Mouse (Mus musculus) left cerebral cortex, postnatal 14 days (tissue): Measurements from ENCODE around the gene Ms4a18. TPM values are rescaled to one million over a fixed set of nuclear protein-coding genes. Genes with fewer than 3 reads are reported as not detected.

Experiments
- DNase-seq, 2 experiments: peaks; one replicate each; pipeline ENCODE4 v3.0.0; 2021 to 2022; ENCODE audit warnings: low spot score in 2 of 2, mixed read lengths in 1 of 2
- intact Hi-C: fragments of 180-260 bp; cut with DNase I; formaldehyde crosslinking; loops from one replicate; pipeline ENCODE4 v1.15.1; 2025
- total RNA-seq, 2 experiments: library from RNA; stranded (reverse); gene quantifications; 2 replicates each; pipeline ENCODE4 v1.2.3; 2021

The Ms4a18 gene
- total RNA-seq, 2 experiments from 2014 or later: not detected

GRCm38 (mm10) chr19:10949112-10949511 lies 68.7 kb downstream of the Ms4a18 start, which contains the start of gene Ccdc86:
Gene Ccdc86, minus strand, starts transcription at chr19:10949266.
- intact Hi-C loops: loop anchor here (5.0 kb wide), 1 partner anchor 42 kb away; no protein-coding TSS in a partner anchor
- DNase-seq: peak; percentile 98

GRCm38 (mm10) chr19:10948416-10948815 lies 69.4 kb downstream of the Ms4a18 start:
- intact Hi-C loops: loop anchor here (5.0 kb wide), 1 partner anchor 41 kb away; no protein-coding TSS in a partner anchor

GRCm38 (mm10) chr19:10947219-10947618 lies 70.6 kb downstream of the Ms4a18 start:
- DNase-seq: no peak
- intact Hi-C loops: loop anchor here (5.0 kb wide), 1 partner anchor 40 kb away; no protein-coding TSS in a partner anchor

More at GRCm38 (mm10) chr19:10948416-10948815, 69.4 kb downstream of the Ms4a18 start:
- DNase-seq: no peak

Other genes with a start within 250 kb of the Ms4a18 start
- gene Cd6, start 188.0 kb downstream of the Ms4a18 start, total RNA-seq: 1 to 10 TPM; 1.3 to 1.5 TPM
- gene Slc15a3, start 178.3 kb downstream of the Ms4a18 start, total RNA-seq: 1 to 10 TPM; 1.4 to 1.5 TPM
- 100 to 1,000 TPM; 344 to 360 TPM for gene Tmem132a, start 148.1 kb downstream of the Ms4a18 start, total RNA-seq
- 10 to 100 TPM; 41.0 to 48.8 TPM for gene Tmem109, start 136.0 kb downstream of the Ms4a18 start, total RNA-seq
- gene Prpf19, start 122.8 kb downstream of the Ms4a18 start, total RNA-seq: 100 to 1,000 TPM; 185 to 190 TPM
- not detected for gene Zp1, start 97.4 kb downstream of the Ms4a18 start, total RNA-seq
- gene Ptgdr2, start 80.9 kb downstream of the Ms4a18 start, total RNA-seq: under 1 TPM; 0.32 to 0.33 TPM
- 1 to 10 TPM; 8.5 to 8.9 TPM for gene Ccdc86, start 68.8 kb downstream of the Ms4a18 start, total RNA-seq
- not detected for gene Ms4a10, start 43.4 kb downstream of the Ms4a18 start, total RNA-seq
- gene Ms4a15, start 24.8 kb downstream of the Ms4a18 start, total RNA-seq: under 1 TPM in 1 of 2 experiments, not detected in 1; 0.80 TPM
- gene Ms4a8a, start 63.1 kb upstream of the Ms4a18 start, total RNA-seq: not detected
- gene 1700017D01Rik, start 112.8 kb upstream of the Ms4a18 start, total RNA-seq: not detected
- gene 1700025F22Rik, start 147.3 kb upstream of the Ms4a18 start, total RNA-seq: not detected
- gene Ms4a13, start 178.7 kb upstream of the Ms4a18 start, total RNA-seq: not detected
- gene Ms4a12, start 214.4 kb upstream of the Ms4a18 start, total RNA-seq: not detected
- under 1 TPM in 1 of 2 experiments, not detected in 1; 0.15 TPM for gene Ms4a1, start 248.2 kb upstream of the Ms4a18 start, total RNA-seq